Mouse (Mus musculus) kidney, postnatal 4 days (tissue): ENCODE data around the gene 6030445D17Rik.

Experiments
- DNase-seq, 2 experiments: peaks; one replicate each; pipeline ENCODE4 v3.0.0; 2021; ENCODE audit warnings: mixed read lengths in 2 of 2

The 6030445D17Rik gene

DNA sequence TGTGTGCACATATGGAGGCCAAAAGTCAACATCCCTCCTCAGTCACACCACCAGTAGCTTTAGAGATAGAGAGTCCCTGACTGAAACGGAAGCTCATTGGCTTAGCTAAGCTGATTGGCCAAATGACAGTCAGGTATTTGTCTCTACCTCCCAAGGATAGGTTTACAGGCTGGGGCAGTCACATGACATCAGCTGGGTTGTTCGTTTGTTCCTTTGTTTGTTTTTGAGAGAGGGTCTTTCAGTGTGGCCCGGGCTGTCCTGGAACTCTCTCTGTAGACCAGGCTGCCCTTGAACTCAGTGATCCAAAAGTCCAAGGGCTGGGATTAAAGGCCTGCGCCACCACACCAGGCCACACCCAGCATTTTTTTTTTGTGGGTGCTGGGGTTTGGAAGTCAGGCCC lies 844 bp upstream of the 6030445D17Rik start:
- no peak for DNase-seq

- no peak for DNase-seq
Measured at GRCm38 (mm10) chr4:136461761-136462085, 327 bp upstream of the 6030445D17Rik start.

GRCm38 (mm10) chr4:136462839-136463178 lies 759 bp downstream of the 6030445D17Rik start:
- peak in 1 of 2 experiments; percentile 21 for DNase-seq

DNA sequence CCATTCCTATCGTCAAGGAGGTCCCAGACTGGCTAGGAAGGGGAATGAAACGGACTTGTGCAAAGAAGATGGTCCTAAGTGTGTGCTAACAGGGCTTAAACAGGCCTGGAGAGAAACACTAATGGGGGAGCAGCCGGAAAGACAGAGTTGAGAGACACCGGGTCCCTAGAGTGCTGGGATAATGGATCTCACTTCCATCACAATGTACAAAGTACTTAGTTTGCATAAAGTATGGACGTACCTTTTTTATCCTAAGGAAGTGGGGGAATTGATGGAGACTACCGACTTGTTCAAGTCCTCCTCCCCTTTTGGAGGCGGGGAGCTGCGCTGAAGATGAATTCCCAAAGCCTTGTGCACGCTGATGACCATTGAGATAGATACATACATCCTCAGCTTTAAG lies 1.4 kb downstream of the 6030445D17Rik start:
- DNase-seq, result no peak

- peak; percentile 36 to 63 for DNase-seq
Measured at GRCm38 (mm10) chr4:136466226-136466625, 4.2 kb downstream of the 6030445D17Rik start.

- peak in 1 of 2 experiments; percentile 26 for DNase-seq
Measured at GRCm38 (mm10) chr4:136468553-136469327, 6.7 kb downstream of the 6030445D17Rik start.

GRCm38 (mm10) chr4:136469371-136469903 lies 7.4 kb downstream of the 6030445D17Rik start, which contains the start of gene Luzp1:
Gene Luzp1, plus strand, starts transcription at chr4:136469761.
- peak; percentile 96 for DNase-seq

- DNase-seq, result no peak
Measured at GRCm38 (mm10) chr4:136469941-136470346, 7.9 kb downstream of the 6030445D17Rik start.

DNA sequence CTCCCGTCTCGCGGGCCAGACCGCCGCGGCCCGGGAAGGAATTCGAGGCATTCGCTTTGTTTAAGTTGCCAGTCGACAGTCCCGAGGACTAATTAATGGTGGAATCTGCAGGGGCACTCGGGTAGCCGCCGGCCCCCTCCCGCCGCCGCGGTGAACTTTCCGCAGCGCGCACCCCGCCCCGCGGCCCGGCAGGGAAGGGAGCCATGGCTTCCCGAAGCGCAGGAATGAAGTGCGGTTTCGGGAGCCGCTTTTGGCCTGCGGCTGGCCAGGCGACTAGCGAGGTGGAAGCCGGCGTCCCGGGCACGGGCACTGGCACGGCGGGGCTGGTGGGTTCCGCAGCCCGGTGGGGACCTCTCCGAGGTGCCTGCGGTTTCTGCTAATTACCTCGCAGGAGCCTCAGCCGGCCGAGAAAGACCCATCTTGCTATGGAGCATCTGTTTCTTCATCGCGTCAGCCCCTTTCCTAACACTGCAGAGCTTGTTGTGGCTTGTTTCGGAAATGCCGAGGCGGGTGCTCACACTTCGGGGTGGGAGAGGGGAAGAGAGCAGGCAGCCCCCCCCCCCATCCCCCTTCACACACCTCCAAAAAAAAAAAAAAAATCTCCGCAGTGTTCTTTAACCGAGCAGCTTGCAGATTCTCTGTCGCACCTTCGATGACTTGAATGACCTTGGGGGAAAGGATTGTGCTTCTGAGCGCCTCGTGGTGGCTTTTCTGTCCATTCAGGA lies 8.5 kb downstream of the 6030445D17Rik start:
- peak; percentile 69 to 78 for DNase-seq

GRCm38 (mm10) chr4:136476692-136477091 lies 14.6 kb downstream of the 6030445D17Rik start:
- no peak for DNase-seq

DNA sequence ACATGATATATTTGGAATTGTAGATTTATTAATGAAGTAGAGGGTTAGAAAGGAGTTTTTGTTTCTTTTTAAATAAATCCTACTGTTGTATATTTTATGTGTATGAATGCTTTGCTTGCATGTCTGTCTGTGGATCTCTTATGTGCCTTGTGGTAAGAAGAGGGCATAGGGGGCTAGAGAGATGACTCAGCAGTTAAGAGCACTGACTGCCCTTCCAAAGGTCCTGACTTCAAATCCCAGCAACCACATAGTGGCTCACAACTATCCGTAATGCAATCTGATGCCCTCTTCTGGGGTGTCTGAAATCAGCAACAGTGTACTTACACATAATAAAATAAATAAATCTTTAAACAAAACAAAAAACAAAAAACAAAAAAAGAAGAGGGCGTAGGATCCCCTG lies 24.5 kb downstream of the 6030445D17Rik start:
- no peak for DNase-seq

- no peak for DNase-seq
Measured at GRCm38 (mm10) chr4:136495993-136496392, 33.9 kb downstream of the 6030445D17Rik start.

- DNase-seq, result no peak
Measured at GRCm38 (mm10) chr4:136505426-136506215, 43.6 kb downstream of the 6030445D17Rik start.

DNA sequence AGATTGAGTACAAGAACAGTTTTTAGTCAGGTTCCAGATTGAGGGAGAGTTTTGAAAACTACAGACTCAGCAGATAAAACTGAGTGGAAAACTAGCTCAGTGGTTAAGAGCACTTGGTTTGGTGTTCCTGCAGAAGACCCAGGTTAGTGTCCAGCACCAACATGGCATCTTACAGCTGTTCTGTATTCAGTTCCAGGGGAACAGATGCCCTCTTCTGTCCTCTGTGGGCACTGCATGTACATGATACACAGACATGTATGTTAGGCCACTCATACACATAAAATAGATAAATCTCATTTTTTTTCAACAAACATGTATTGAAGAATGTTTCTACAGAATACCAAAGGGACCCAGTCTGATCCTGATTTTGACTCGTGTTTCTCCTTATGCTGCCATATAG lies 47.8 kb downstream of the 6030445D17Rik start:
- peak; percentile 31 to 44 for DNase-seq

GRCm38 (mm10) chr4:136511708-136512107 lies 49.7 kb downstream of the 6030445D17Rik start:
- peak in 1 of 2 experiments; percentile 9 for DNase-seq

- DNase-seq, result peak in 1 of 2 experiments; percentile 8
Measured at GRCm38 (mm10) chr4:136512905-136513304, 50.9 kb downstream of the 6030445D17Rik start.
